In genomic region chr11:120039581-120039980, GRCm38 (mm10) we compare ENCODE assay signal across 8 mouse cellular contexts. TPM values are rescaled to one million over a fixed set of nuclear protein-coding genes. Genes with fewer than 3 reads are reported as not detected.
A peak's percentile ranks its signal among the peaks of the same experiment; 100 is the strongest.
DNase-seq lines count a peak whose midpoint lies in the region; ATAC-seq lines count a peak whose summit lies in the region.

No protein-coding gene starts in this region.

- no peak overlapping the region for H3K4me3 ChIP-seq in heart, embryonic 11.5 days (ENCODE audit: low read depth, low read length)
- H3K4me3 ChIP-seq in liver, embryonic 16.5 days (ENCODE audit: low read depth, low read length), result no peak overlapping the region

- H3K4me2 ChIP-seq in heart, embryonic 11.5 days, result no peak overlapping the region
- no peak overlapping the region for H3K4me2 ChIP-seq in liver, embryonic 16.5 days (ENCODE audit: low read depth, low read length)

- 22% methylated on average over 4 of the region's 4 CpGs for WGBS in heart, embryonic 11.5 days (ENCODE audit: insufficient replicate concordance)
- 30% methylated on average over 4 of the region's 4 CpGs for WGBS in liver, embryonic 16.5 days (ENCODE audit: insufficient replicate concordance)

- no peak for ATAC-seq in heart, embryonic 11.5 days (replicated peaks; ENCODE audit: insufficient number of reproducible peaks, low FRiP score, low TSS enrichment)
- no peak for ATAC-seq in liver, embryonic 16.5 days (ENCODE audit: low read depth)

- no peaks in the 10 kb centered on the region for H3K9me3 ChIP-seq in heart, embryonic 11.5 days (replicated peaks; ENCODE audit: control insufficient read depth, low read length)
- H3K9me3 ChIP-seq in liver, embryonic 16.5 days (replicated peaks; ENCODE audit: control insufficient read depth, low read length), result no peaks in the 10 kb centered on the region

- peak overlapping the region; percentile 46; the same call in 1 of the 2 replicates for H3K9ac ChIP-seq in heart, embryonic 11.5 days (ENCODE audit: low read depth, low read length)
- no peak overlapping the region for H3K9ac ChIP-seq in liver, embryonic 16.5 days (ENCODE audit: low read depth, low read length)

- H3K36me3 ChIP-seq in heart, embryonic 11.5 days (ENCODE audit: control insufficient read depth, insufficient read depth, low read length), result no peaks in the 10 kb centered on the region
- no peaks in the 10 kb centered on the region for H3K36me3 ChIP-seq in liver, embryonic 16.5 days (ENCODE audit: control insufficient read depth, insufficient read depth)

- peak overlapping the region; percentile 68 for H3K27ac ChIP-seq in heart, embryonic 11.5 days (ENCODE audit: low read depth, low read length)
- H3K27ac ChIP-seq in liver, embryonic 16.5 days (ENCODE audit: low read length), result peak overlapping the region; percentile 63

- DNase-seq in cerebellum, postnatal 25 days, result peak; percentile 50 to 56
- no peak for DNase-seq in cerebellum, adult 9-10 months
- DNase-seq in Muller cell, postnatal 12 days (ENCODE audit: inconsistent ontology term), result peak; percentile 89
- DNase-seq in layer of hippocampus, postnatal 14 days (ENCODE audit: low spot score in 2 of 2), result no peak
- DNase-seq in urinary bladder, postnatal 36 days (ENCODE audit: low spot score in 2 of 2), result no peak
- no peak for DNase-seq in ovary, postnatal 10 days (ENCODE audit: low spot score)

- peaks cover 3% of the 10 kb centered on the region; the same call in 1 of the 2 replicates for H3K27me3 ChIP-seq in heart, embryonic 11.5 days (ENCODE audit: control insufficient read depth, insufficient read depth, low read length)
- no peaks in the 10 kb centered on the region for H3K27me3 ChIP-seq in liver, embryonic 16.5 days (ENCODE audit: control insufficient read depth, insufficient read depth, low read depth, low read length)

- peaks cover 25% of the 10 kb centered on the region for H3K4me1 ChIP-seq in heart, embryonic 11.5 days (ENCODE audit: control insufficient read depth, insufficient read depth, low read length)
- peaks cover 3% of the 10 kb centered on the region for H3K4me1 ChIP-seq in liver, embryonic 16.5 days (ENCODE audit: control insufficient read depth, low read depth, low read length)

RNA-seq across cellular contexts. Expression of gene Aatk, which starts 7.4 kb away (rescaled TPM):
- 0.24 and 0.35 TPM in 2 replicates for polyA plus RNA-seq in heart, embryonic 11.5 days (2014; fragmentation: Nextera tagmentation; extraction: Ambion mirVana)
- polyA plus RNA-seq in liver, embryonic 16.5 days (2015; fragmentation: Nextera tagmentation; extraction: Ambion mirVana), result 0.48 and 0.67 TPM in 2 replicates
- 100 to 1,000 TPM; 193 to 202 TPM for total RNA-seq in layer of hippocampus, postnatal 14 days (2021)

RNA-seq across cellular contexts. Expression of gene Cep131, which starts 47.0 kb away (rescaled TPM):
- 15.1 and 16.0 TPM in 2 replicates for polyA plus RNA-seq in heart, embryonic 11.5 days (2014; fragmentation: Nextera tagmentation; extraction: Ambion mirVana)
- polyA plus RNA-seq in liver, embryonic 16.5 days (2015; fragmentation: Nextera tagmentation; extraction: Ambion mirVana), result 3.3 and 3.4 TPM in 2 replicates
- total RNA-seq in layer of hippocampus, postnatal 14 days (2021), result 10 to 100 TPM; 43.9 to 44.9 TPM

RNA-seq across cellular contexts. Expression of gene Tepsin, which starts 59.0 kb away (rescaled TPM):
- 14.6 and 18.9 TPM in 2 replicates for polyA plus RNA-seq in heart, embryonic 11.5 days (2014; fragmentation: Nextera tagmentation; extraction: Ambion mirVana)
- 6.3 and 7.2 TPM in 2 replicates for polyA plus RNA-seq in liver, embryonic 16.5 days (2015; fragmentation: Nextera tagmentation; extraction: Ambion mirVana)
- 10 to 100 TPM; 17.2 to 18.0 TPM for total RNA-seq in layer of hippocampus, postnatal 14 days (2021)

RNA-seq across cellular contexts. Expression of gene Ndufaf8, which starts 59.1 kb away (rescaled TPM):
- polyA plus RNA-seq in heart, embryonic 11.5 days (2014; fragmentation: Nextera tagmentation; extraction: Ambion mirVana), result 83.2 and 83.4 TPM in 2 replicates
- 36.3 and 45.3 TPM in 2 replicates for polyA plus RNA-seq in liver, embryonic 16.5 days (2015; fragmentation: Nextera tagmentation; extraction: Ambion mirVana)
- total RNA-seq in layer of hippocampus, postnatal 14 days (2021), result 10 to 100 TPM; 34.9 to 38.0 TPM

Comparison
In these comparisons a context has a peak if more than half of its experiments do, and no peak if none do; other contexts are left out.
1. DNase-seq: peak in cerebellum, postnatal 25 days (2 of 2) and Muller cell, postnatal 12 days (single experiment); none in cerebellum, adult 9-10 months (single experiment), layer of hippocampus, postnatal 14 days (0 of 2), urinary bladder, postnatal 36 days (0 of 2) and ovary, postnatal 10 days (single experiment).